Mouse (Mus musculus) stomach, postnatal 0 days (tissue): Measurements from ENCODE around the gene Mecom.

Experiments used
- CTCF ChIP-seq: IDR thresholded peaks from 2 replicates; pipeline ENCODE4 v1.5.1; 2016; ENCODE audit warnings: antibody characterized with exemption, low read depth, mild to moderate bottlenecking, moderate library complexity
- EP300 ChIP-seq: optimal IDR thresholded peaks from 2 replicates; pipeline ENCODE3; 2016; ENCODE audit warnings: antibody characterized with exemption

DNA sequence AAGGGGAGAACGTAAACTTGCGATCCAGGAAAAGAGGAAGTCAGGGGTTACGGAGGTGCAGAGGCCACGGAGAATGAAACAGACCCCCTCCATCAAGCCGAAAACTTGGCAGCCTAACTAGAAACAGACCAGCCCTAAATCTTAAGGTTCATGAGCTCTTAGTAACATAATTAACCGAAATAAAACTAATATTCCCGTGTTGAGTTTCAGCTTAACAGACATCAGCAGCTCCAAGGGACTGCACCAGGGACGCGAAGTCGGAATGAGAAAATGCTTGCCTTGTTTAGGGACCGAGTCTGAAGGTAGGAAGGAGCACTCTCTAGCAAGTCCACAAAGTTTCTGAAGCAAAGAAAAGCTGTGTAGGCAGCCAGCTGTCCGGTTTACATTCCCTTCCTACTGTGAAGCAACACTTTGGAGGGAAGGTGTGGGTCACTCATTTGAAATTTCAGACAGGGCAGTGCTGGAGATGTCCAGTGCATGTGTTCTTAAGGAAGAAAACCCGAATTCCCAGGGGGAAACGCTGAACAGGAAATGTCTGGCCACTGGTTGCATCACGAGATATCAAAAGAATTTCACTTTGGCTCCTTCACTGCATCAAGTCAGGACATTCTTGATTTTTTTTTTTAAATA is 442.5 kb downstream of the Mecom start:
- TF ChIP-seq CTCF (no peak), EP300 (no peak)
